Mouse (Mus musculus): ENCODE measurements around the gene Gata2. TPM values are rescaled to one million over a fixed set of nuclear protein-coding genes. Genes with fewer than 3 reads are reported as not detected.

The Gata2 gene
- total RNA-seq, 2 experiments from 2014 or later: 26.3 to 33.2 TPM

Other genes starting within 250 kb of the Gata2 start
- 10 to 100 TPM; 28.9 to 30.8 TPM for gene H1fx, start 212.3 kb upstream of the Gata2 start, total RNA-seq (2021)
- 100 to 1,000 TPM; 249 to 262 TPM for gene Rab7, start 148.6 kb upstream of the Gata2 start, total RNA-seq (2021)
- 100 to 1,000 TPM; 156 to 182 TPM for gene Rpn1, start 109.4 kb upstream of the Gata2 start, total RNA-seq (2021)
- not detected for gene Dnajb8, start 28.4 kb downstream of the Gata2 start, total RNA-seq (2021)